Mouse (Mus musculus): ENCODE results near the gene Rassf1.
A peak's percentile ranks its signal among the peaks of the same experiment; 100 is the strongest.

DNA sequence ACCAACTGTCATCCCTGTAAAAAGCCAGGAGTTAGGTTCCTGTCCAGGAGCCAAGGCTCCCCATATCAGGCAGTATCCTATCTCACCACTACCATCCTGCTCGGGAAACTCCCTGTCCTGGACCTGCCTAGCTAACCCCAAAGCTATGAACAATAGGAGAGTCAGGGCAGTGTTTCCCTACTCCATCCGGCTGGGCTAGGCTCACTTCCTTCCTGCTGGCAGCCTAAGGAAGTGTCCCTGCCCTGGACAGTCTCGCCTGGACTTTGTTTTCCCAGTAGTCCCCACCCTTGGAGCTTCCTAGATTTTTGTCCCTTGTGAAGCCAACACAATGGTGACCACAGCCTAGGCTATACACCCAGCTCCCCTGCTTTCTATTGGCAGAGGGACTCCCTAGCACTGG, 15.5 kb downstream of the Rassf1 start:
- TF ChIP-seq CTCF (IDR thresholded peaks at IDR 0.05; ENCODE audit: low read depth): no peak
- TF ChIP-seq EP300 (IDR thresholded peaks at IDR 0.05; ENCODE audit: low read depth): 0 out of 2 replicates have a peak, but pooled peaks have one; percentile 16
